ENCODE assay signal across 8 mouse cellular contexts in genomic region chr2:73386356-73387046, GRCm38 (mm10). TPM values are rescaled to one million over a fixed set of nuclear protein-coding genes. Genes with fewer than 3 reads are reported as not detected.
DNase-seq lines count a peak whose midpoint lies in the region; ATAC-seq and TF ChIP-seq lines count a peak whose summit lies in the region.

Gpr155 (minus strand) TSS chr2:73386572.

- peak within 1 kb of the TSS; percentile 78 for H3K4me3 ChIP-seq in heart, embryonic 12.5 days
- peak within 1 kb of the TSS; percentile 67 for H3K4me3 ChIP-seq in kidney, postnatal 0 days (replicated peaks; ENCODE audit: low read depth, low read length)
- peak within 1 kb of the TSS; percentile 70 for H3K4me3 ChIP-seq in liver, embryonic 11.5 days (ENCODE audit: low read depth, low read length)
- peak within 1 kb of the TSS; percentile 65 for H3K4me3 ChIP-seq in stomach, embryonic 14.5 days (ENCODE audit: low read depth, low read length)

- peak; percentile 92 for ATAC-seq in erythroid progenitor cell, adult 5-6 weeks (replicated peaks; ENCODE audit: low FRiP score, poor library complexity, severe bottlenecking)
- peak; percentile 100 for ATAC-seq in heart, embryonic 12.5 days (ENCODE audit: insufficient number of reproducible peaks, low FRiP score)
- peak; percentile 99 for ATAC-seq in kidney, postnatal 0 days (replicated peaks; ENCODE audit: low FRiP score, low read depth)
- peak; percentile 98 for ATAC-seq in liver, embryonic 11.5 days (replicated peaks; ENCODE audit: low FRiP score)
- peak; percentile 99 for ATAC-seq in stomach, embryonic 14.5 days (ENCODE audit: insufficient number of reproducible peaks, insufficient read depth, low FRiP score, low read depth)

- no peaks in the 10 kb centered on the region for H3K9me3 ChIP-seq in heart, embryonic 12.5 days (replicated peaks)
- no peaks in the 10 kb centered on the region for H3K9me3 ChIP-seq in kidney, postnatal 0 days (replicated peaks; ENCODE audit: low read length)
- no peaks in the 10 kb centered on the region for H3K9me3 ChIP-seq in liver, embryonic 11.5 days (ENCODE audit: control insufficient read depth, low read length)
- H3K9me3 ChIP-seq in stomach, embryonic 14.5 days (ENCODE audit: control insufficient read depth, low read depth, low read length), result no peaks in the 10 kb centered on the region

- no peaks in the 10 kb centered on the region for H3K27me3 ChIP-seq in heart, embryonic 12.5 days (replicated peaks)
- no peaks in the 10 kb centered on the region for H3K27me3 ChIP-seq in kidney, postnatal 0 days (ENCODE audit: insufficient read depth, low read length)
- no peaks in the 10 kb centered on the region for H3K27me3 ChIP-seq in liver, embryonic 11.5 days (replicated peaks; ENCODE audit: control insufficient read depth, insufficient read depth, low read length)
- no peaks in the 10 kb centered on the region for H3K27me3 ChIP-seq in stomach, embryonic 14.5 days (ENCODE audit: control insufficient read depth, insufficient read depth, low read length)

- TF ChIP-seq CTCF in kidney, postnatal 0 days (IDR thresholded peaks at IDR 0.05; ENCODE audit: low read depth), result no peak

- peak within 1 kb of the TSS; percentile 82 for H3K9ac ChIP-seq in heart, embryonic 12.5 days
- H3K9ac ChIP-seq in kidney, postnatal 0 days (ENCODE audit: low read depth, low read length), result peak within 1 kb of the TSS; percentile 67
- H3K9ac ChIP-seq in liver, embryonic 11.5 days (ENCODE audit: low read depth, low read length), result peak within 1 kb of the TSS; percentile 81
- peak within 1 kb of the TSS; percentile 46 for H3K9ac ChIP-seq in stomach, embryonic 14.5 days (replicated peaks; ENCODE audit: low read depth, low read length)

- DNase-seq in CD4-positive helper T cell, adult 2 months (ENCODE audit: low read depth, low spot score), result peak; percentile 98
- peak; percentile 94 for DNase-seq in brain, embryonic 18.5 days (ENCODE audit: low read depth, low spot score)
- DNase-seq in kidney, postnatal 0 days (ENCODE audit: low spot score), result peak; percentile 100
- peak; percentile 100 for DNase-seq in liver, embryonic 11.5 days (ENCODE audit: low spot score)
- peak; percentile 98 for DNase-seq in naive thymus-derived CD4-positive, alpha-beta T cell, adult 2 months (ENCODE audit: low read depth)

- H3K36me3 ChIP-seq in heart, embryonic 12.5 days, result no peaks in the 10 kb centered on the region
- H3K36me3 ChIP-seq in kidney, postnatal 0 days (ENCODE audit: insufficient read depth, low read length), result no peaks in the 10 kb centered on the region
- no peaks in the 10 kb centered on the region for H3K36me3 ChIP-seq in liver, embryonic 11.5 days (ENCODE audit: control insufficient read depth, insufficient read depth, low read length)
- H3K36me3 ChIP-seq in stomach, embryonic 14.5 days (ENCODE audit: control insufficient read depth, insufficient read depth, low read length), result no peaks in the 10 kb centered on the region

- H3K4me1 ChIP-seq in heart, embryonic 12.5 days (replicated peaks), result peaks cover 6% of the 10 kb centered on the region; the same call in 1 of the 2 replicates
- H3K4me1 ChIP-seq in kidney, postnatal 0 days (replicated peaks; ENCODE audit: insufficient read depth, low read length), result no peaks in the 10 kb centered on the region
- H3K4me1 ChIP-seq in liver, embryonic 11.5 days (replicated peaks; ENCODE audit: control insufficient read depth, insufficient read depth, low read length), result no peaks in the 10 kb centered on the region
- H3K4me1 ChIP-seq in stomach, embryonic 14.5 days (ENCODE audit: control insufficient read depth, insufficient read depth, low read length), result 0 out of 2 replicates have a peak, but pooled peaks cover 3% of the 10 kb centered on the region

- WGBS in heart, embryonic 12.5 days, result under 1% methylated on average over 37 of the region's 44 CpGs
- WGBS in kidney, postnatal 0 days, result 1% methylated on average over 35 of the region's 44 CpGs
- WGBS in liver, embryonic 11.5 days, result under 1% methylated on average over 44 of the region's 44 CpGs
- under 1% methylated on average over 44 of the region's 44 CpGs for WGBS in stomach, embryonic 14.5 days

- peak within 1 kb of the TSS; percentile 100 for H3K4me2 ChIP-seq in heart, embryonic 12.5 days
- peak within 1 kb of the TSS; percentile 98 for H3K4me2 ChIP-seq in kidney, postnatal 0 days (ENCODE audit: low read length)
- H3K4me2 ChIP-seq in liver, embryonic 11.5 days, result peak within 1 kb of the TSS; percentile 100
- H3K4me2 ChIP-seq in stomach, embryonic 14.5 days (replicated peaks; ENCODE audit: low read depth, low read length), result peak within 1 kb of the TSS; percentile 99

- peak within 1 kb of the TSS; percentile 77 for H3K27ac ChIP-seq in heart, embryonic 12.5 days (ENCODE audit: poor library complexity, severe bottlenecking)
- peak within 1 kb of the TSS; percentile 77 for H3K27ac ChIP-seq in kidney, postnatal 0 days
- H3K27ac ChIP-seq in liver, embryonic 11.5 days (ENCODE audit: low read depth, low read length), result peak within 1 kb of the TSS; percentile 51; the same call in 1 of the 2 replicates
- peak within 1 kb of the TSS; percentile 40 for H3K27ac ChIP-seq in stomach, embryonic 14.5 days (ENCODE audit: low read length)

RNA-seq across cellular contexts. Expression of gene Gpr155, which starts in this region (rescaled TPM):
- total RNA-seq in erythroid progenitor cell, adult 5-6 weeks (2015; ENCODE audit: low replicate concordance), result 25.2 and 31.0 TPM in 2 replicates
- total RNA-seq in erythroid progenitor cell, adult 5-6 weeks (2017; ENCODE audit: low replicate concordance), result 27.2 and 29.7 TPM in 2 replicates
- 4.9 and 5.8 TPM in 2 replicates for polyA plus RNA-seq in heart, embryonic 12.5 days (2016; fragmentation: Nextera tagmentation; extraction: Ambion mirVana)
- polyA plus RNA-seq in kidney, postnatal 0 days (2015; fragmentation: Nextera tagmentation; extraction: Ambion mirVana), result 9.4 and 9.8 TPM in 2 replicates
- 6.3 and 8.4 TPM in 2 replicates for polyA plus RNA-seq in liver, embryonic 11.5 days (2014; fragmentation: Nextera tagmentation; extraction: Ambion mirVana)
- polyA plus RNA-seq in stomach, embryonic 14.5 days (2014; fragmentation: Nextera tagmentation; extraction: Ambion mirVana), result 3.9 and 4.3 TPM in 2 replicates

Comparison
In these comparisons a context has a peak if more than half of its experiments do, and no peak if none do; other contexts are left out.
1. Peak in every context shown above with its lines: DNase-seq, ATAC-seq, H3K4me3 ChIP-seq and H3K27ac ChIP-seq.